ENCODE assay signal across 9 mouse cellular contexts in genomic region chr9:114930464-114931090, GRCm38 (mm10). TPM values are rescaled to one million over a fixed set of nuclear protein-coding genes. Genes with fewer than 3 reads are reported as not detected.
DNase-seq lines count a peak whose midpoint lies in the region; ATAC-seq and TF ChIP-seq lines count a peak whose summit lies in the region.
"Had no signal": no experiment of that assay in that cellular context is flagged by ENCODE, and none has a peak within 500 bp of the region (broad histone marks: within the 10 kb centered on the region; RNA-seq: fewer than 3 reads in every experiment).

No protein-coding gene starts in this region.

- DNase-seq in heart, adult 2 months: peak; percentile 84 to 89
- DNase-seq in heart, embryonic 10.5 days (ENCODE audit: low spot score): no peak
- peak; percentile 85 for DNase-seq in Patski (ENCODE audit: low read depth, low spot score)
- peak; percentile 38 to 56 for DNase-seq in cerebellum, postnatal 25 days
- DNase-seq in kidney, adult 8-10 months: peak; percentile 88 to 91
- DNase-seq in lung, postnatal 10 days: peak; percentile 86
- peak; percentile 57 to 90 for DNase-seq in urinary bladder, postnatal 36 days (ENCODE audit: low spot score in 2 of 2)
- no peak for DNase-seq in thymus, postnatal 0 days (ENCODE audit: low spot score)

- POLR2A ChIA-PET in Patski (lab: Charles Lee): interaction anchor here (0.6 kb wide), 1 partner anchor 86 kb away, joined by 3 read pairs; no protein-coding TSS in a partner anchor

- no peak overlapping the region for H3K4me3 ChIP-seq in heart, adult 2 months
- H3K4me3 ChIP-seq in heart, embryonic 10.5 days: no peak overlapping the region
- H3K4me3 ChIP-seq: embryonic facial prominence, embryonic 15.5 days had no signal

- no peak for TF ChIP-seq POLR2A in heart, adult 2 months (IDR thresholded peaks at IDR 0.05; ENCODE audit: insufficient read depth, low read depth, low read length)

- H3K27me3 ChIP-seq in heart, adult 2 months (ENCODE audit: control insufficient read depth, insufficient read depth, low read length): no peaks in the 10 kb centered on the region
- no peaks in the 10 kb centered on the region for H3K27me3 ChIP-seq in heart, embryonic 10.5 days (ENCODE audit: insufficient read depth, poor library complexity, severe bottlenecking)
- no peaks in the 10 kb centered on the region for H3K27me3 ChIP-seq in Patski
- H3K27me3 ChIP-seq: embryonic facial prominence, embryonic 15.5 days had no signal

- no peaks in the 10 kb centered on the region for H3K36me3 ChIP-seq in heart, adult 2 months (ENCODE audit: control insufficient read depth, insufficient read depth, low read length)
- H3K36me3 ChIP-seq in heart, embryonic 10.5 days: no peaks in the 10 kb centered on the region
- H3K36me3 ChIP-seq: embryonic facial prominence, embryonic 15.5 days had no signal

- H3K4me1 ChIP-seq in heart, adult 2 months (ENCODE audit: control insufficient read depth, insufficient read depth, low read length): peaks cover 8% of the 10 kb centered on the region
- peaks cover 31% of the 10 kb centered on the region for H3K4me1 ChIP-seq in heart, embryonic 10.5 days

- TF ChIP-seq EP300 in heart, adult 2 months (IDR thresholded peaks at IDR 0.05; ENCODE audit: insufficient read depth, low read depth, low read length): peak; percentile 74

- 45% methylated on average over 9 of the region's 9 CpGs for WGBS in heart, adult 2 months
- 89% methylated on average over 9 of the region's 9 CpGs for WGBS in heart, embryonic 10.5 days

- CTCF ChIA-PET in Patski (lab: Charles Lee): interaction anchor here (0.7 kb wide), 2 partner anchors 18 to 21 kb away, joined by 3 to 4 read pairs; no protein-coding TSS in a partner anchor

- H3K9me3 ChIP-seq in heart, embryonic 10.5 days: no peaks in the 10 kb centered on the region
- H3K9me3 ChIP-seq: embryonic facial prominence, embryonic 15.5 days had no signal

- H3K79me2 ChIP-seq in heart, adult 2 months (replicated peaks; ENCODE audit: control insufficient read depth, insufficient read depth, low read length): peaks cover 4% of the 10 kb centered on the region; the same call in 1 of the 2 replicates

- TF ChIP-seq CTCF in heart, adult 2 months (IDR thresholded peaks at IDR 0.05): peak; percentile 34
- no peak for TF ChIP-seq CTCF in Patski (IDR thresholded peaks at IDR 0.05)

- in situ Hi-C loops in Patski (cut with MboI; ENCODE audit: low pct_unique_long_range_greater_than_20kb): no loop called here

- no peak overlapping the region for H3K9ac ChIP-seq in heart, adult 2 months (ENCODE audit: low read depth, low read length)
- H3K9ac ChIP-seq: embryonic facial prominence, embryonic 15.5 days had no signal

- peak overlapping the region; percentile 68 for H3K27ac ChIP-seq in heart, adult 2 months
- H3K27ac ChIP-seq in heart, embryonic 10.5 days: no peak overlapping the region
- H3K27ac ChIP-seq: embryonic facial prominence, embryonic 15.5 days had no signal

- intact Hi-C loops in heart, adult 2 months (cut with DNase I): loop anchor here (10.0 kb wide), 1 partner anchor 384 kb away; the partner anchor contains the start of gene Stt3b

- peak; percentile 56 for ATAC-seq in Patski

RNA-seq across cellular contexts. Expression of gene Gpd1l, which starts 3.2 kb away (rescaled TPM):
- 10 to 100 TPM; 36.9 to 42.0 TPM for total RNA-seq in heart, adult 2 months (2021)
- 33.3 and 59.3 TPM in 2 replicates for polyA plus RNA-seq in heart, adult 2 months (2012; rRNA removed)
- 18.7 and 23.1 TPM in 2 replicates for polyA plus RNA-seq in heart, embryonic 10.5 days (2016; fragmentation: Nextera tagmentation; extraction: Ambion mirVana)
- polyA plus RNA-seq in Patski (2021): 69.0 TPM
- polyA plus RNA-seq in thymus, postnatal 0 days (2015; fragmentation: Nextera tagmentation; extraction: Ambion mirVana): 14.5 and 16.4 TPM in 2 replicates

RNA-seq across cellular contexts. Expression of gene Osbpl10, which starts 47.8 kb away (rescaled TPM):
- 1 to 10 TPM; 2.0 to 3.4 TPM for total RNA-seq in heart, adult 2 months (2021)
- polyA plus RNA-seq in heart, adult 2 months (2012; rRNA removed): 0.88 and 1.4 TPM in 2 replicates
- polyA plus RNA-seq in heart, embryonic 10.5 days (2016; fragmentation: Nextera tagmentation; extraction: Ambion mirVana): 1.2 and 1.7 TPM in 2 replicates
- polyA plus RNA-seq in Patski (2021): 9.9 TPM
- polyA plus RNA-seq in thymus, postnatal 0 days (2015; fragmentation: Nextera tagmentation; extraction: Ambion mirVana): 20.2 and 21.7 TPM in 2 replicates

RNA-seq across cellular contexts. Expression of gene Rps27rt, which starts 52.0 kb away (rescaled TPM):
- 10 to 100 TPM; 14.3 to 32.5 TPM for total RNA-seq in heart, adult 2 months (2021)
- polyA plus RNA-seq in heart, adult 2 months (2012; rRNA removed): 23.0 and 46.7 TPM in 2 replicates
- polyA plus RNA-seq in heart, embryonic 10.5 days (2016; fragmentation: Nextera tagmentation; extraction: Ambion mirVana): 177 and 217 TPM in 2 replicates
- 167 TPM for polyA plus RNA-seq in Patski (2021)
- polyA plus RNA-seq in thymus, postnatal 0 days (2015; fragmentation: Nextera tagmentation; extraction: Ambion mirVana): 1,002 and 1,087 TPM in 2 replicates

Comparison
In these comparisons a context has a peak if more than half of its experiments do, and no peak if none do; other contexts are left out.
1. DNase-seq: peak in heart, adult 2 months (2 of 2), Patski (single experiment), cerebellum, postnatal 25 days (2 of 2), kidney, adult 8-10 months (2 of 2), lung, postnatal 10 days (single experiment) and urinary bladder, postnatal 36 days (2 of 2); none in heart, embryonic 10.5 days (single experiment) and thymus, postnatal 0 days (single experiment).